ENCODE assay signal across 1 mouse cellular context in genomic region chr7:45916056-45917003, GRCm38 (mm10).
TF ChIP-seq lines count a peak whose summit lies in the region.

No protein-coding gene starts in this region.

TF ChIP-seq in CH12.LX, 34 proteins besides CTCF, POLR2A, EP300 and RAD21 (continued from another document):
- no peak for TF ChIP-seq GABPA (IDR thresholded peaks at IDR 0.05; ENCODE audit: insufficient replicate concordance, low read depth, low read length)
